In genomic region chr6:124807986-124808357, GRCm38 (mm10) we compare ENCODE assay signal across 8 mouse cellular contexts. TPM values are rescaled to one million over a fixed set of nuclear protein-coding genes. Genes with fewer than 3 reads are reported as not detected.
DNase-seq lines count a peak whose midpoint lies in the region; ATAC-seq and TF ChIP-seq lines count a peak whose summit lies in the region.

No protein-coding gene starts in this region.

- H3K4me3 ChIP-seq in heart, adult 2 months: no peak overlapping the region
- H3K4me3 ChIP-seq in E14TG2a.4 (replicated peaks; ENCODE audit: low read length): 0 out of 2 replicates have a peak overlapping the region, but pooled peaks have one; percentile 83
- no peak overlapping the region for H3K4me3 ChIP-seq in forebrain, postnatal 0 days (ENCODE audit: low read depth, low read length)
- peak overlapping the region; percentile 88 for H3K4me3 ChIP-seq in liver, embryonic 16.5 days (ENCODE audit: low read depth, low read length)

- H3K9me3 ChIP-seq in E14TG2a.4 (ENCODE audit: low read length): no peaks in the 10 kb centered on the region
- H3K9me3 ChIP-seq in forebrain, postnatal 0 days (ENCODE audit: low read length): no peaks in the 10 kb centered on the region
- no peaks in the 10 kb centered on the region for H3K9me3 ChIP-seq in liver, embryonic 16.5 days (replicated peaks; ENCODE audit: control insufficient read depth, low read length)

- no peaks in the 10 kb centered on the region for H3K27me3 ChIP-seq in heart, adult 2 months (ENCODE audit: control insufficient read depth, insufficient read depth, low read length)
- H3K27me3 ChIP-seq in E14TG2a.4 (ENCODE audit: insufficient read depth, low read length): no peaks in the 10 kb centered on the region
- no peaks in the 10 kb centered on the region for H3K27me3 ChIP-seq in forebrain, postnatal 0 days (ENCODE audit: insufficient read depth, low read length)
- no peaks in the 10 kb centered on the region for H3K27me3 ChIP-seq in liver, embryonic 16.5 days (ENCODE audit: control insufficient read depth, insufficient read depth, low read depth, low read length)

- peak overlapping the region; percentile 58 for H3K4me2 ChIP-seq in forebrain, postnatal 0 days (ENCODE audit: low read depth)
- H3K4me2 ChIP-seq in liver, embryonic 16.5 days (ENCODE audit: low read depth, low read length): peak overlapping the region; percentile 99

- peak overlapping the region; percentile 58 for H3K27ac ChIP-seq in heart, adult 2 months
- no peak overlapping the region for H3K27ac ChIP-seq in forebrain, postnatal 0 days (ENCODE audit: low read depth, low read length)
- peak overlapping the region; percentile 93 for H3K27ac ChIP-seq in liver, embryonic 16.5 days (ENCODE audit: low read length)

- ATAC-seq in forebrain, postnatal 0 days: no peak
- ATAC-seq in liver, embryonic 16.5 days (ENCODE audit: low read depth): no peak

- no peak for TF ChIP-seq CTCF in heart, adult 2 months (IDR thresholded peaks at IDR 0.05)
- no peak for TF ChIP-seq CTCF in E14TG2a.4 (conservative IDR thresholded peaks at IDR 0.05; ENCODE audit: low read length)
- no peak for TF ChIP-seq CTCF in forebrain, postnatal 0 days (IDR thresholded peaks at IDR 0.05; ENCODE audit: low read depth)

- no peaks in the 10 kb centered on the region for H3K79me2 ChIP-seq in heart, adult 2 months (replicated peaks; ENCODE audit: control insufficient read depth, insufficient read depth, low read length)

- no peaks in the 10 kb centered on the region; the same call in 1 of the 2 replicates for H3K36me3 ChIP-seq in heart, adult 2 months (ENCODE audit: control insufficient read depth, insufficient read depth, low read length)
- peaks cover 38% of the 10 kb centered on the region for H3K36me3 ChIP-seq in E14TG2a.4 (ENCODE audit: insufficient read depth, low read length)
- peaks cover 13% of the 10 kb centered on the region for H3K36me3 ChIP-seq in forebrain, postnatal 0 days (ENCODE audit: insufficient read depth)
- H3K36me3 ChIP-seq in liver, embryonic 16.5 days (ENCODE audit: control insufficient read depth, insufficient read depth): peaks cover 12% of the 10 kb centered on the region

- TF ChIP-seq POLR2A in heart, adult 2 months (IDR thresholded peaks at IDR 0.05; ENCODE audit: insufficient read depth, low read depth, low read length): no peak

- H3K4me1 ChIP-seq in heart, adult 2 months (ENCODE audit: control insufficient read depth, insufficient read depth, low read length): peaks cover 14% of the 10 kb centered on the region
- peaks cover 86% of the 10 kb centered on the region for H3K4me1 ChIP-seq in E14TG2a.4 (replicated peaks; ENCODE audit: low read depth, low read length)
- peaks cover 18% of the 10 kb centered on the region for H3K4me1 ChIP-seq in forebrain, postnatal 0 days (ENCODE audit: insufficient read depth)
- peaks cover 56% of the 10 kb centered on the region for H3K4me1 ChIP-seq in liver, embryonic 16.5 days (ENCODE audit: control insufficient read depth, low read depth, low read length)

- WGBS in heart, adult 2 months: 63% methylated on average over 6 of the region's 6 CpGs
- 87% methylated on average over 6 of the region's 6 CpGs for WGBS in forebrain, postnatal 0 days
- WGBS in liver, embryonic 16.5 days (ENCODE audit: insufficient replicate concordance): 55% methylated on average over 6 of the region's 6 CpGs

- peak overlapping the region; percentile 21 for H3K9ac ChIP-seq in heart, adult 2 months (ENCODE audit: low read depth, low read length)
- no peak overlapping the region for H3K9ac ChIP-seq in forebrain, postnatal 0 days
- H3K9ac ChIP-seq in liver, embryonic 16.5 days (ENCODE audit: low read depth, low read length): peak overlapping the region; percentile 87

- intact Hi-C loops in heart, adult 2 months (cut with DNase I): loop anchor here (5.0 kb wide), 2 partner anchors 66 to 106 kb away; partner anchors contain the start of gene Grcc10
- intact Hi-C loops in heart, postnatal 10 days (cut with DNase I): loop anchor here (5.0 kb wide), 1 partner anchor 51 kb away; the partner anchor contains the start of genes Atn1 and Gm45234

- no peak for TF ChIP-seq EP300 in heart, adult 2 months (IDR thresholded peaks at IDR 0.05; ENCODE audit: insufficient read depth, low read depth, low read length)

- no peak for DNase-seq in heart, adult 2 months
- no peak for DNase-seq in heart, postnatal 10 days
- no peak for DNase-seq in forebrain, postnatal 0 days
- DNase-seq in thymus, postnatal 14 days: no peak
- DNase-seq in right cerebral cortex, adult 18-20 months: no peak
- DNase-seq in layer of hippocampus, postnatal 10 days (ENCODE audit: low spot score in 2 of 2): no peak

RNA-seq across cellular contexts. Expression of gene Spsb2, which starts 0.5 kb away (rescaled TPM):
- total RNA-seq in heart, adult 2 months (2021): 1 to 10 TPM; 3.2 TPM
- polyA plus RNA-seq in heart, adult 2 months (2012; rRNA removed): 2.8 and 4.4 TPM in 2 replicates
- total RNA-seq in heart, postnatal 10 days (2021): 1 to 10 TPM; 3.1 TPM
- total RNA-seq in forebrain, postnatal 0 days (2014; rRNA removed): 4.3 and 6.0 TPM in 2 replicates
- polyA plus RNA-seq in forebrain, postnatal 0 days (2015; fragmentation: Nextera tagmentation; extraction: Ambion mirVana): 6.8 and 7.0 TPM in 2 replicates
- 8.6 and 9.1 TPM in 2 replicates for polyA plus RNA-seq in liver, embryonic 16.5 days (2015; fragmentation: Nextera tagmentation; extraction: Ambion mirVana)
- total RNA-seq in layer of hippocampus, postnatal 10 days (2021): 1 to 10 TPM; 3.3 to 5.0 TPM

RNA-seq across cellular contexts. Expression of gene Tpi1, which starts 6.1 kb away (rescaled TPM):
- total RNA-seq in heart, adult 2 months (2021): 100 to 1,000 TPM; 788 to 884 TPM
- polyA plus RNA-seq in heart, adult 2 months (2012; rRNA removed): 870 and 1,222 TPM in 2 replicates
- 100 to 1,000 TPM; 870 to 877 TPM for total RNA-seq in heart, postnatal 10 days (2021)
- 332 and 338 TPM in 2 replicates for total RNA-seq in forebrain, postnatal 0 days (2014; rRNA removed)
- polyA plus RNA-seq in forebrain, postnatal 0 days (2015; fragmentation: Nextera tagmentation; extraction: Ambion mirVana): 354 and 367 TPM in 2 replicates
- polyA plus RNA-seq in liver, embryonic 16.5 days (2015; fragmentation: Nextera tagmentation; extraction: Ambion mirVana): 450 and 452 TPM in 2 replicates
- 100 to 1,000 TPM; 466 to 472 TPM for total RNA-seq in layer of hippocampus, postnatal 10 days (2021)

RNA-seq across cellular contexts. Expression of gene Usp5, which starts 21.3 kb away (rescaled TPM):
- 10 to 100 TPM; 68.4 to 72.3 TPM for total RNA-seq in heart, adult 2 months (2021)
- polyA plus RNA-seq in heart, adult 2 months (2012; rRNA removed): 51.0 and 74.9 TPM in 2 replicates
- 10 to 100 TPM; 87.5 to 87.9 TPM for total RNA-seq in heart, postnatal 10 days (2021)
- 215 and 224 TPM in 2 replicates for total RNA-seq in forebrain, postnatal 0 days (2014; rRNA removed)
- polyA plus RNA-seq in forebrain, postnatal 0 days (2015; fragmentation: Nextera tagmentation; extraction: Ambion mirVana): 173 and 191 TPM in 2 replicates
- polyA plus RNA-seq in liver, embryonic 16.5 days (2015; fragmentation: Nextera tagmentation; extraction: Ambion mirVana): 50.0 and 52.7 TPM in 2 replicates
- total RNA-seq in layer of hippocampus, postnatal 10 days (2021): 100 to 1,000 TPM; 181 to 187 TPM

RNA-seq across cellular contexts. Expression of gene Cdca3, which starts 21.4 kb away (rescaled TPM):
- total RNA-seq in heart, adult 2 months (2021): under 1 TPM; 0.32 to 0.70 TPM
- 0.72 and 1.9 TPM in 2 replicates for polyA plus RNA-seq in heart, adult 2 months (2012; rRNA removed)
- total RNA-seq in heart, postnatal 10 days (2021): 10 to 100 TPM; 19.1 to 23.2 TPM
- 13.5 and 20.7 TPM in 2 replicates for total RNA-seq in forebrain, postnatal 0 days (2014; rRNA removed)
- 28.5 and 30.5 TPM in 2 replicates for polyA plus RNA-seq in forebrain, postnatal 0 days (2015; fragmentation: Nextera tagmentation; extraction: Ambion mirVana)
- 171 and 180 TPM in 2 replicates for polyA plus RNA-seq in liver, embryonic 16.5 days (2015; fragmentation: Nextera tagmentation; extraction: Ambion mirVana)
- 1 to 10 TPM; 5.4 to 6.1 TPM for total RNA-seq in layer of hippocampus, postnatal 10 days (2021)

RNA-seq across cellular contexts. Expression of gene Lrrc23, which starts 28.4 kb away (rescaled TPM):
- total RNA-seq in heart, adult 2 months (2021): not detected
- polyA plus RNA-seq in heart, adult 2 months (2012; rRNA removed): 0.53 and 3.2 TPM in 2 replicates
- total RNA-seq in heart, postnatal 10 days (2021): not detected
- total RNA-seq in forebrain, postnatal 0 days (2014; rRNA removed): 13.7 and 13.8 TPM in 2 replicates
- polyA plus RNA-seq in forebrain, postnatal 0 days (2015; fragmentation: Nextera tagmentation; extraction: Ambion mirVana): 9.6 and 14.7 TPM in 2 replicates
- not detected in 2 replicates for polyA plus RNA-seq in liver, embryonic 16.5 days (2015; fragmentation: Nextera tagmentation; extraction: Ambion mirVana)
- total RNA-seq in layer of hippocampus, postnatal 10 days (2021): 1 to 10 TPM; 1.8 to 3.6 TPM

Comparison
In these comparisons a context has a peak if more than half of its experiments do, and no peak if none do; other contexts are left out.
1. H3K4me3 ChIP-seq: peak in E14TG2a.4 (single experiment) and liver, embryonic 16.5 days (single experiment); none in heart, adult 2 months (single experiment) and forebrain, postnatal 0 days (single experiment).